Mouse (Mus musculus): ENCODE data around the gene Zfp710. TPM values are rescaled to one million over a fixed set of nuclear protein-coding genes. Genes with fewer than 3 reads are reported as not detected.

Gene Zfp710
- polyA plus RNA-seq, 2 experiments, result 15.0 to 24.7 TPM

DNA sequence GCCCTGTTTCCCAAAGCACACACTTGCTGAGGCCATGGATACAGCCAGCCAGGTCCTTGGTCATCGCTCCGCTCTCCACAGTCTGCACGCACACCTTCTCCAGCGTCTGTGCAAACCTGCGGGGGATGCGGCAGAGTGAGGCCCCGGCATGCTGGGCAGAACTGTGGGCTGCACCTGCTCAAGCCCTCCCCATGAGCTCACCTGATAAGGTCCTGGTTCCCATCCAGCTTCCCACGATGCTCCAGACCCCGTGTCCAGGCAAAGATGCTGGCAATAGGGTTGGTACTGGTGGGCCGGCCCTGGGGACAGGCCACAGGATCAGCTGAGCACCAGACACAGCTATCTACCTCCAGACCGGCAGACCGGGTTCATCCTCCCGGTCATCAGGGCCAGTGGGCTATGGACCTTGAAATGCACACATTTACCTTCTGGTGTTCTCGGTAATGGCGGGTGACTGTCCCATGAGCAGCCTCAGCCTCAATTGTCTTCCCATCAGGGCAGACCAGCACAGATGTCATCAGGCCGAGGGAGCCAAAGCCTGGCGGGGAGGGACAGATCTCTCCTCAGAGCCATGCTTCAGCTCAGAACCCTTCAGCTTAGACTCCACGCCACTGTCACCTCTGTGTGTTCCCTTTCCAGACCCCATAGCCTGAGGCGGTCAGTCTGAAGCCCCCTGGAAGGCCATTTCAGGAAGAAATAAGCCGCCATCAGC is 71.1 kb downstream of the Zfp710 start:
- Histone ChIP-seq H3K9ac (ENCODE audit: low read depth, low read length, severe bottlenecking) (no peak overlapping the region), H3K27ac (replicated peaks; ENCODE audit: low read depth, low read length) (no peak overlapping the region), H3K36me3 (ENCODE audit: control insufficient read depth, insufficient read depth, low read length) (peaks cover 99% of the 10 kb centered on the region), H3K4me2 (replicated peaks; ENCODE audit: low read depth, low read length, severe bottlenecking) (no peak overlapping the region), H3K4me3 (replicated peaks; ENCODE audit: low read length) (no peak overlapping the region), H3K27me3 (ENCODE audit: control insufficient read depth, insufficient read depth, low read length) (no peaks in the 10 kb centered on the region), H3K4me1 (ENCODE audit: control insufficient read depth, insufficient read depth, low read length) (no peaks in the 10 kb centered on the region), H3K9me3 (ENCODE audit: control insufficient read depth, low read length) (no peaks in the 10 kb centered on the region)
- no peak for ATAC-seq (ENCODE audit: low FRiP score, low read depth)
- TF ChIP-seq POLR2A (IDR thresholded peaks at IDR 0.05; ENCODE audit: borderline replicate concordance, extremely low read depth, insufficient read depth, insufficient read length), result no peak
- no peak for DNase-seq (ENCODE audit: low spot score)
- 95% methylated on average over 20 of the region's 20 CpGs for WGBS

DNA sequence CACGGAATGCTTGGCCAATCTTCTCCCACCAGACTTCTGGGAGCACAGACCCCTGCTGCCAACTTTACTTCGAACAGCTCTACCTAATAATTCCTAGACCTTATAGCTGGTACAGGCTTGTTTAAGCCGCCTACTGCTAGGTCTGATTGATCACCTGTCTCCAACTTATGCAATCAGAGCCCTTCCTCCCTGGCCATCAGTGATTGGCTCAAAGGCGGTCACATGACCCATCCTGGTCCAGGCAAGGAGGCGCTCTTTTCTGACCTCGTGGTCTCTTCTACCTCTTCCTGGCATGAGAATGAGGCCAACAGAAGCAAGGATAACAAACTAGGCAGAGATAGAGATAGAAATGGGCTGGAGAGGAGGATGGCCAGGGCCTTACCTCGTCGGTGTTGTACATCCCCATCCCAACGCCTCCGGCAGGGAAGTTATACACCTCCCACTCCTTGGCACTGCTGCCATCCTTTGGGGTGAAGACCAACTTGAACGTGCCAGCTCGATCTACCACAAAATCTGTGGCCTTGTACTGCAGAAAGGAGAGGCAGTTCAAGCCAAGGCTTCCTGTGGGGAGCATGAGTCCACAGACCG is 73.9 kb downstream of the Zfp710 start:
- no peaks in the 10 kb centered on the region for H3K27me3 ChIP-seq (ENCODE audit: control insufficient read depth, insufficient read depth, low read length)
- DNase-seq (ENCODE audit: low spot score) (no peak), ATAC-seq (ENCODE audit: low FRiP score, low read depth) (no peak)
- WGBS, result 94% methylated on average over 13 of the region's 13 CpGs
- H3K27ac ChIP-seq (replicated peaks; ENCODE audit: low read depth, low read length), result no peak overlapping the region
- H3K36me3 ChIP-seq (ENCODE audit: control insufficient read depth, insufficient read depth, low read length), result peaks cover 98% of the 10 kb centered on the region
- no peak overlapping the region for H3K4me2 ChIP-seq (replicated peaks; ENCODE audit: low read depth, low read length, severe bottlenecking)
- TF ChIP-seq POLR2A (IDR thresholded peaks at IDR 0.05; ENCODE audit: borderline replicate concordance, extremely low read depth, insufficient read depth, insufficient read length), result no peak
- no peak overlapping the region for H3K9ac ChIP-seq (ENCODE audit: low read depth, low read length, severe bottlenecking)
- no peaks in the 10 kb centered on the region for H3K9me3 ChIP-seq (ENCODE audit: control insufficient read depth, low read length)
- H3K4me1 ChIP-seq (ENCODE audit: control insufficient read depth, insufficient read depth, low read length), result no peaks in the 10 kb centered on the region
- H3K4me3 ChIP-seq (replicated peaks; ENCODE audit: low read length), result no peak overlapping the region

DNA sequence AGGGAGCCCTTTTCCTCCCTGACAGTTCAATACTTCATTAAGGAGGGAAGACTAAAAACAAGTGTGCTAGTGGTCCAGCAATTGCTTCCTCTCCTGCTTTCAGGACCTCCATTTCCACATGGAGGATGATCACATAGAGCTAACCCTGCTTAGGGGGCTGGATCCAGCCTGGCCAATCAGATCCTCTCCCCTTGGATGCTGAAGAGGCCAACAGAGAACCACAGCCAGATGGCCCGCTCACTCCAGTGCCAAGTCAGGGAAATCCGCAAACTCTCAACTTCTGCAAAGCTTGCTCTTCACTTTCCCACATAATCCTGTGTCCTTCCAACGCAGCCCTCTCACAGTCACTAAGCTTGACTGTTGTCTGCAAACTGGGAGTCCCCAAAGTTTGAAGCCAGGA is 78.7 kb downstream of the Zfp710 start:
- H3K9ac ChIP-seq (ENCODE audit: low read depth, low read length, severe bottlenecking), result no peak overlapping the region
- 88% methylated on average over 3 of the region's 3 CpGs for WGBS
- no peak overlapping the region for H3K27ac ChIP-seq (replicated peaks; ENCODE audit: low read depth, low read length)
- peaks cover 66% of the 10 kb centered on the region for H3K36me3 ChIP-seq (ENCODE audit: control insufficient read depth, insufficient read depth, low read length)
- 0 out of 2 replicates have a peak, but pooled peaks cover 6% of the 10 kb centered on the region for H3K9me3 ChIP-seq (ENCODE audit: control insufficient read depth, low read length)
- TF ChIP-seq POLR2A (IDR thresholded peaks at IDR 0.05; ENCODE audit: borderline replicate concordance, extremely low read depth, insufficient read depth, insufficient read length), result no peak
- DNase-seq (ENCODE audit: low spot score) (no peak), ATAC-seq (ENCODE audit: low FRiP score, low read depth) (no peak)
- no peak overlapping the region for H3K4me3 ChIP-seq (replicated peaks; ENCODE audit: low read length)
- no peak overlapping the region for H3K4me2 ChIP-seq (replicated peaks; ENCODE audit: low read depth, low read length, severe bottlenecking)
- H3K27me3 ChIP-seq (ENCODE audit: control insufficient read depth, insufficient read depth, low read length), result no peaks in the 10 kb centered on the region
- no peaks in the 10 kb centered on the region for H3K4me1 ChIP-seq (ENCODE audit: control insufficient read depth, insufficient read depth, low read length)

DNA sequence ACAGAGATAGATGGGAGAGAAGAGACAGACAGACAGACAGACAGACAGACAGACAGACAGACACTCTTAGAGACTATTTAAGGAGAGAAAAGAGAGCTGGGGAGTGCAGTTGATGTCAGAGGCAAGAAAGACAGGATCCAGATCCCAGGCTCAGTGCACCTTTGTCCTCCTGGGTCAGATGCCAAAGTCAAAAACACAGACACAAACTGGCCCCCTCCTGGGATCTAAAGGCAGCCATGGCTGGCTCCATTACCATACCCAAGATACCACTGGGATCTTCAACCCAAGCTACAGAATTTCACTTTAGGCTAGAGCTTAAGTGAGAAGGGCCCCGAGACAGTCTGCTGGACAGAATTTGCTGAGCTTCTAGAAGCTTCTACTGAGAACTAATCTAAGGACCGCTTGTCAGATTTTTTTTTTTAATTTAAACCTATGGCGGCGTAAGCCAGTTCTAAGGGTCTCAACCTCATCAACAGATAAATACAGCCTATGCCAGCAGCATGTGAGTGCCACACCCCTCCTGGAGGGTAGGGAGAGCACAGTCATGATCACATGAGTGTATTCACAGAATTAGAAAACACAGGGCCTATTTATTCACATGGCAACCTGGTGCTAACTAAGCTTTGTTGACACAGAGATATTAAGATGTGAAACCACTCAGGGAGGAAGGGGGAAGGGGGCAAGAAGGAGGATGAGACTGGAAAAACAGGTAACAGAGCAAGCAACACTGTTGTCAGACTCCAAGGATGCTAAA is 81.2 kb downstream of the Zfp710 start:
- H3K9ac ChIP-seq (ENCODE audit: low read depth, low read length, severe bottlenecking), result no peak overlapping the region
- no peak for ATAC-seq (ENCODE audit: low FRiP score, low read depth)
- WGBS, result 96% methylated on average over 4 of the region's 4 CpGs

DNA sequence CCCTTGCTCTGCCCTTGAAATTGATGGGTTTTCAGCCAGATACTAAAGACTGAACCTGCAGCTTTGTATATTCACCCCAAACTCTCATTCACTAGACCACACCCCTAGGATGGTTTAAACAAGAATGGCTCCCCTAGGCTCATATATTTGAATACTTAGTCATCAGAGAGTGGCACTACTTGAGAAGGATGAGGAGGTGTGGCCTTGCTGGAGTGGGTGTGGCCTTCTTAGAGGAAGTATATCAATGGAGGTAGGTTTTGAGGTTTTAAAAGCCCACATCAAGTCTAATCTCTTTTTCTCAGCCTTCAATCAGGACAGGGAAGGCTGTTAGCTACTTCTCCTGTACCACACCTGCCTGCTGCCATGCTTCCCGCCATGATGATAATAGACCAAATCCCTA is 81.8 kb downstream of the Zfp710 start:
- H3K27me3 ChIP-seq (ENCODE audit: control insufficient read depth, insufficient read depth, low read length), result no peaks in the 10 kb centered on the region
- 0 out of 2 replicates have a peak, but pooled peaks cover 6% of the 10 kb centered on the region for H3K9me3 ChIP-seq (ENCODE audit: control insufficient read depth, low read length)
- 95% methylated on average over 1 of the region's 1 CpGs for WGBS
- peaks cover 51% of the 10 kb centered on the region for H3K36me3 ChIP-seq (ENCODE audit: control insufficient read depth, insufficient read depth, low read length)
- no peak overlapping the region for H3K4me3 ChIP-seq (replicated peaks; ENCODE audit: low read length)
- DNase-seq (ENCODE audit: low spot score) (no peak), ATAC-seq (ENCODE audit: low FRiP score, low read depth) (no peak)
- no peak overlapping the region for H3K27ac ChIP-seq (replicated peaks; ENCODE audit: low read depth, low read length)
- H3K9ac ChIP-seq (ENCODE audit: low read depth, low read length, severe bottlenecking), result no peak overlapping the region
- H3K4me2 ChIP-seq (replicated peaks; ENCODE audit: low read depth, low read length, severe bottlenecking), result no peak overlapping the region
- no peak for TF ChIP-seq POLR2A (IDR thresholded peaks at IDR 0.05; ENCODE audit: borderline replicate concordance, extremely low read depth, insufficient read depth, insufficient read length)
- H3K4me1 ChIP-seq (ENCODE audit: control insufficient read depth, insufficient read depth, low read length), result no peaks in the 10 kb centered on the region

More for the DNA sequence above, 81.2 kb downstream of the Zfp710 start:
- no peaks in the 10 kb centered on the region for H3K4me1 ChIP-seq (ENCODE audit: control insufficient read depth, insufficient read depth, low read length)
- DNase-seq (ENCODE audit: low spot score), result no peak
- 0 out of 2 replicates have a peak, but pooled peaks cover 6% of the 10 kb centered on the region for H3K9me3 ChIP-seq (ENCODE audit: control insufficient read depth, low read length)
- peaks cover 57% of the 10 kb centered on the region for H3K36me3 ChIP-seq (ENCODE audit: control insufficient read depth, insufficient read depth, low read length)
- no peak overlapping the region for H3K27ac ChIP-seq (replicated peaks; ENCODE audit: low read depth, low read length)
- TF ChIP-seq POLR2A (IDR thresholded peaks at IDR 0.05; ENCODE audit: borderline replicate concordance, extremely low read depth, insufficient read depth, insufficient read length), result no peak
- H3K4me2 ChIP-seq (replicated peaks; ENCODE audit: low read depth, low read length, severe bottlenecking), result no peak overlapping the region
- H3K27me3 ChIP-seq (ENCODE audit: control insufficient read depth, insufficient read depth, low read length), result no peaks in the 10 kb centered on the region
- no peak overlapping the region for H3K4me3 ChIP-seq (replicated peaks; ENCODE audit: low read length)
